Mouse (Mus musculus) layer of hippocampus, postnatal 36 days (tissue): ENCODE results near the gene Dusp28. TPM values are rescaled to one million over a fixed set of nuclear protein-coding genes. Genes with fewer than 3 reads are reported as not detected.

ENCODE experiments used
- DNase-seq, 2 experiments: peaks; one replicate each; pipeline ENCODE4 v3.0.0; 2022
- total RNA-seq, 2 experiments: library from RNA; stranded (reverse); gene quantifications; 2 replicates each; pipeline ENCODE4 v1.2.3; 2021

Gene Dusp28
- 10 to 100 TPM; 11.4 to 12.3 TPM for total RNA-seq

GRCm38 (mm10) chr1:92906779-92907631, at the start of gene Dusp28:
Dusp28 (plus strand) TSS chr1:92906981.
- DNase-seq = peak; percentile 77 to 80

- no peak for DNase-seq
Observed at GRCm38 (mm10) chr1:92861503-92861902, 45.3 kb upstream of the Dusp28 start.

GRCm38 (mm10) chr1:92863268-92863667, 43.5 kb upstream of the Dusp28 start:
- no peak for DNase-seq

- no peak for DNase-seq
Observed at GRCm38 (mm10) chr1:92866170-92866569, 40.6 kb upstream of the Dusp28 start.

GRCm38 (mm10) chr1:92869985-92870384, 36.8 kb upstream of the Dusp28 start:
- no peak for DNase-seq

- DNase-seq = no peak
Observed at GRCm38 (mm10) chr1:92872666-92873065, 34.1 kb upstream of the Dusp28 start.

GRCm38 (mm10) chr1:92874011-92874410, 32.8 kb upstream of the Dusp28 start:
- DNase-seq = no peak

- no peak for DNase-seq
Observed at GRCm38 (mm10) chr1:92875360-92876111, 31.2 kb upstream of the Dusp28 start.

GRCm38 (mm10) chr1:92877431-92877978, 29.3 kb upstream of the Dusp28 start:
- DNase-seq = no peak

GRCm38 (mm10) chr1:92878066-92878741, 28.6 kb upstream of the Dusp28 start:
- DNase-seq = no peak

GRCm38 (mm10) chr1:92879266-92879665, 27.5 kb upstream of the Dusp28 start:
- peak; percentile 54 to 60 for DNase-seq

- no peak for DNase-seq
Observed at GRCm38 (mm10) chr1:92880101-92880500, 26.7 kb upstream of the Dusp28 start.

GRCm38 (mm10) chr1:92881982-92882381, 24.8 kb upstream of the Dusp28 start:
- DNase-seq = no peak

- no peak for DNase-seq
Observed at GRCm38 (mm10) chr1:92888901-92889655, 17.7 kb upstream of the Dusp28 start.

- DNase-seq = no peak
Observed at GRCm38 (mm10) chr1:92892791-92893190, 14.0 kb upstream of the Dusp28 start.

- DNase-seq = no peak
Observed at GRCm38 (mm10) chr1:92893896-92894295, 12.9 kb upstream of the Dusp28 start.

GRCm38 (mm10) chr1:92895089-92895488, 11.7 kb upstream of the Dusp28 start:
- DNase-seq = peak; percentile 72 to 74

GRCm38 (mm10) chr1:92902786-92903185, 4.0 kb upstream of the Dusp28 start, which contains the start of gene Ankmy1:
Ankmy1 (minus strand) TSS chr1:92902906.
- peak in 1 of 2 experiments; percentile 58 for DNase-seq

GRCm38 (mm10) chr1:92903627-92904026, 3.2 kb upstream of the Dusp28 start:
- no peak for DNase-seq

- DNase-seq = no peak
Observed at GRCm38 (mm10) chr1:92905703-92906310, 974 bp upstream of the Dusp28 start.

- DNase-seq = no peak
Observed at GRCm38 (mm10) chr1:92907632-92908360, 1.0 kb downstream of the Dusp28 start.
